Mouse (Mus musculus): ENCODE results near the gene Mvk. TPM values are rescaled to one million over a fixed set of nuclear protein-coding genes. Genes with fewer than 3 reads are reported as not detected.

The Mvk gene
- polyA plus RNA-seq, 1 experiment, result 20.8 TPM

DNA sequence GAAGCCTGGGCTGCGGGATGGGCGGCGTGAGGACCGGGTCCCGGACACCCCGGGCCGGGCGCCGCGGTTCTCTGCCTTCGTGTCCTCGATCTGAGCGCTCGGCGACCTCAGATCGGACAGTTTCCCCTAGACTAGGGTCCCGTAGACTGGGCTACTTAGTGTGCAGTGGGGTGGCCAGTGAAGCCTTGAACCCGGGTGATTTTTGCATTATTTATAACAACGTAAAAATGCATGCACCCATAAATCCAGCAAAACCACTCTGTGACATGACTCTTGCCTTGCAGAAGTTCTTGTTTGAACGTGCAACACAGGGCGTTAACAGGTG, 261 bp downstream of the Mvk start:
- H3K4me3 ChIP-seq (ENCODE audit: control insufficient read depth, insufficient read depth, low read length), result peak overlapping the region; percentile 71
- H3K36me3 ChIP-seq (ENCODE audit: control insufficient read depth, insufficient read depth, low read length), result no peaks in the 10 kb centered on the region
- no peak overlapping the region for H3K27ac ChIP-seq (ENCODE audit: control insufficient read depth, insufficient read depth, low read length)
- DNase-seq, result no peak
- H3K4me1 ChIP-seq (replicated peaks; ENCODE audit: control insufficient read depth, insufficient read depth, low read length), result peaks cover 6% of the 10 kb centered on the region
- WGBS, result under 1% methylated on average over 21 of the region's 21 CpGs
- no peak for TF ChIP-seq CTCF (IDR thresholded peaks at IDR 0.05; ENCODE audit: borderline replicate concordance, control insufficient read depth, extremely low read depth, insufficient read depth, low read length, poor library complexity)
- TF ChIP-seq POLR2A (IDR thresholded peaks at IDR 0.05; ENCODE audit: control insufficient read depth, extremely low read depth, insufficient read depth, low read length, poor library complexity), result 0 out of 2 replicates have a peak, but pooled peaks have one; percentile 13
- no peaks in the 10 kb centered on the region for H3K27me3 ChIP-seq (ENCODE audit: control insufficient read depth, insufficient read depth, low read length)

DNA sequence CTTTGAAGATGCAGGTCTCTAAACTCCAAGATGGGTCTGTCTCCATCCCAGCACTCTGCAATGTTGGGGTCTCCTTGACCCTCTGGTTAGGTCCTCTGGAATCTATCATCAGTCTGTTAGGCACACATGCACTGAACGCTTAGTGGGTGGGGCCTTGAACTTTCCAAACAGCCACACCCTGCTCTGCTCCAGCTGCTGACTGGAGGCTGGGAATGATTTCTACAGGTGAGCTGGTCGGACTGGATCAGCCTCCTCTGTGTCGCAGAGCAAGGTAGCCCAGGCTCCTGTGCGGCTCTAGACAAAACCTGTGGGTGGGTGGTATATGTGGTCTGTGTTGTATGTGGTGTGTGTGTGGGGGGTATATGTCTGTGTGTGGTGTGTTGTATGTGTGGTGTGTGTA, 4.9 kb downstream of the Mvk start:
- Histone ChIP-seq H3K27me3 (ENCODE audit: control insufficient read depth, insufficient read depth, low read length) (no peaks in the 10 kb centered on the region), H3K4me3 (ENCODE audit: control insufficient read depth, insufficient read depth, low read length) (no peak overlapping the region), H3K27ac (ENCODE audit: control insufficient read depth, insufficient read depth, low read length) (no peak overlapping the region), H3K36me3 (ENCODE audit: control insufficient read depth, insufficient read depth, low read length) (no peaks in the 10 kb centered on the region), H3K4me1 (replicated peaks; ENCODE audit: control insufficient read depth, insufficient read depth, low read length) (peaks cover 4% of the 10 kb centered on the region)
- no peak for DNase-seq
- WGBS, result 90% methylated on average over 4 of the region's 4 CpGs
- no peak for TF ChIP-seq CTCF (IDR thresholded peaks at IDR 0.05; ENCODE audit: borderline replicate concordance, control insufficient read depth, extremely low read depth, insufficient read depth, low read length, poor library complexity)
- TF ChIP-seq POLR2A (IDR thresholded peaks at IDR 0.05; ENCODE audit: control insufficient read depth, extremely low read depth, insufficient read depth, low read length, poor library complexity), result no peak

DNA sequence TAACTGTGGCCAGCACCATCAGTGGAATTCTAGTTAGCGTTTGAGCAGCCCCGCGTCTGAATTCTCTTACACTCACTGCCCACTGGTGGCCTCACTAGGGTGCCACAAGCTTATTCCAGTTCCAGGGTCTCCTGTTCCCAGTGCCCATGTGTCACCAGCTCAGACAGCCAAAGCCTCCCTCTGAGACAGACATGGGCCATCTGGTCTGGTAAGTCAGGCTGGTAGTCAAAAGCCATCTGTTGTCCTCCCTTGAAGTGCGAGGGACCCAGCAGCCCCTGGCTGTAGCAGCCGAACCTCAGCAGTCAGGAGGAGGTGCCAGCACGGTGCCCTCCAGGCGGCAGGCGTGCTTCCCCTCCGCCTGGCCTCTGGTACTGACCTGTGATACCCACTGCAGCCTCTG, 12.2 kb downstream of the Mvk start:
- no peak overlapping the region for H3K27ac ChIP-seq (ENCODE audit: control insufficient read depth, insufficient read depth, low read length)
- H3K4me3 ChIP-seq (ENCODE audit: control insufficient read depth, insufficient read depth, low read length), result no peak overlapping the region
- TF ChIP-seq POLR2A (IDR thresholded peaks at IDR 0.05; ENCODE audit: control insufficient read depth, extremely low read depth, insufficient read depth, low read length, poor library complexity) (no peak), CTCF (IDR thresholded peaks at IDR 0.05; ENCODE audit: borderline replicate concordance, control insufficient read depth, extremely low read depth, insufficient read depth, low read length, poor library complexity) (no peak)
- no peaks in the 10 kb centered on the region for H3K4me1 ChIP-seq (replicated peaks; ENCODE audit: control insufficient read depth, insufficient read depth, low read length)
- no peak for DNase-seq
- H3K27me3 ChIP-seq (ENCODE audit: control insufficient read depth, insufficient read depth, low read length), result no peaks in the 10 kb centered on the region
- H3K36me3 ChIP-seq (ENCODE audit: control insufficient read depth, insufficient read depth, low read length), result no peaks in the 10 kb centered on the region
- WGBS, result 94% methylated on average over 9 of the region's 9 CpGs

DNA sequence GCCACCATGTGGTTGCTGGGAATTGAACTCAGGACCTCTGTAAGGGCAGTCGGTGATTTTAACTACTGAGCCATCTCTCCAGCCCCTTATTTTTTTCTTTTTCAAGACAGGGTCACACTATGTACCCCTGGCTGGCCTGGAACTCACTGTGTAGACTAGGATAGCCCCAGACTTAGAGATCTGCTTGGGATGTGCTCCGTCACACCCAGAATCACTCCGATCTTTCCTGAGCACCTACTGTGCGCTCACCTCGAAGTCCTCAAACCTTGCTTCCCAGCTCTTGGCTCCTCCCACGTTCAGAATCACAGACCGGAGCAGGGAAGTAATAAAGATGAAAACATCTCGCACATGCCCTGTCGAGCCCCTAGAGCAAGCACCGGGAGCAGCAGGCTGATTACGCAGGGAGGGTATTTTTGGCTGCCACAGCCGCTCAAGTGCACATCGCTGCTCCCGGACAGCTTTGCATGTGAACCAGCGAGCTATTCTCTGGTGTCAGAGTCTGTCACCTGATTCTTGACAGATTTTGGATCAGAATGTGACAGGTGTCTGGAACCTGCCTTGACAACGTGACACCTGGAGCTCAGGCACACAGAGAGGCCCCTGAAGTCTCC, 13.0 kb downstream of the Mvk start:
- 86% methylated on average over 16 of the region's 16 CpGs for WGBS
- DNase-seq, result no peak
- H3K4me3 ChIP-seq (ENCODE audit: control insufficient read depth, insufficient read depth, low read length), result no peak overlapping the region
- H3K4me1 ChIP-seq (replicated peaks; ENCODE audit: control insufficient read depth, insufficient read depth, low read length), result peaks cover 3% of the 10 kb centered on the region
- H3K36me3 ChIP-seq (ENCODE audit: control insufficient read depth, insufficient read depth, low read length), result no peaks in the 10 kb centered on the region
- TF ChIP-seq CTCF (IDR thresholded peaks at IDR 0.05; ENCODE audit: borderline replicate concordance, control insufficient read depth, extremely low read depth, insufficient read depth, low read length, poor library complexity), result no peak
- no peak for TF ChIP-seq POLR2A (IDR thresholded peaks at IDR 0.05; ENCODE audit: control insufficient read depth, extremely low read depth, insufficient read depth, low read length, poor library complexity)
- no peak overlapping the region for H3K27ac ChIP-seq (ENCODE audit: control insufficient read depth, insufficient read depth, low read length)
- no peaks in the 10 kb centered on the region for H3K27me3 ChIP-seq (ENCODE audit: control insufficient read depth, insufficient read depth, low read length)

DNA sequence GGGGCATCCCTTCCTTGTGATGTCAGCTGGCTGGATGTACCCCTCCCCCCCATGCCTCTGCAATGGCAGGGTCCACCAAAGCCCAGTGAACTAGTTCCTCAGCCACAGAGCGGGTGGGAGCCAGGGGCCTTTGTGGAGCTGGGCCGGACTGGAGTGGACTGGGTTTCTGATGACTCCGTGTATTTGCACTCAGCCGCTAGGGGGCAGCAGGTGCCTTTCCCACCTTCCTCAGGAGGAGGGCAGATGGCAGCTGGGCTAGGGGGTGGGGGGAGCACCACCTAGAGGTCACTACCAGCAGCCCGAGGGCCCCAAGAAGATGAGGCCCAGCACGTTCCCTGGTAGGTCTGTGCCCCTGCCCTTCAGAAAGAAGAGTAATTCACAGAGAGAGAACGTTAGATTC, 17.2 kb downstream of the Mvk start:
- DNase-seq, result peak; percentile 85
- Histone ChIP-seq H3K36me3 (ENCODE audit: control insufficient read depth, insufficient read depth, low read length) (no peaks in the 10 kb centered on the region), H3K27ac (ENCODE audit: control insufficient read depth, insufficient read depth, low read length) (no peak overlapping the region), H3K4me1 (replicated peaks; ENCODE audit: control insufficient read depth, insufficient read depth, low read length) (peaks cover 36% of the 10 kb centered on the region), H3K4me3 (ENCODE audit: control insufficient read depth, insufficient read depth, low read length) (no peak overlapping the region), H3K27me3 (ENCODE audit: control insufficient read depth, insufficient read depth, low read length) (no peaks in the 10 kb centered on the region)
- TF ChIP-seq CTCF (IDR thresholded peaks at IDR 0.05; ENCODE audit: borderline replicate concordance, control insufficient read depth, extremely low read depth, insufficient read depth, low read length, poor library complexity), result peak; percentile 97
- no peak for TF ChIP-seq POLR2A (IDR thresholded peaks at IDR 0.05; ENCODE audit: control insufficient read depth, extremely low read depth, insufficient read depth, low read length, poor library complexity)
- WGBS, result 11% methylated on average over 7 of the region's 7 CpGs

DNA sequence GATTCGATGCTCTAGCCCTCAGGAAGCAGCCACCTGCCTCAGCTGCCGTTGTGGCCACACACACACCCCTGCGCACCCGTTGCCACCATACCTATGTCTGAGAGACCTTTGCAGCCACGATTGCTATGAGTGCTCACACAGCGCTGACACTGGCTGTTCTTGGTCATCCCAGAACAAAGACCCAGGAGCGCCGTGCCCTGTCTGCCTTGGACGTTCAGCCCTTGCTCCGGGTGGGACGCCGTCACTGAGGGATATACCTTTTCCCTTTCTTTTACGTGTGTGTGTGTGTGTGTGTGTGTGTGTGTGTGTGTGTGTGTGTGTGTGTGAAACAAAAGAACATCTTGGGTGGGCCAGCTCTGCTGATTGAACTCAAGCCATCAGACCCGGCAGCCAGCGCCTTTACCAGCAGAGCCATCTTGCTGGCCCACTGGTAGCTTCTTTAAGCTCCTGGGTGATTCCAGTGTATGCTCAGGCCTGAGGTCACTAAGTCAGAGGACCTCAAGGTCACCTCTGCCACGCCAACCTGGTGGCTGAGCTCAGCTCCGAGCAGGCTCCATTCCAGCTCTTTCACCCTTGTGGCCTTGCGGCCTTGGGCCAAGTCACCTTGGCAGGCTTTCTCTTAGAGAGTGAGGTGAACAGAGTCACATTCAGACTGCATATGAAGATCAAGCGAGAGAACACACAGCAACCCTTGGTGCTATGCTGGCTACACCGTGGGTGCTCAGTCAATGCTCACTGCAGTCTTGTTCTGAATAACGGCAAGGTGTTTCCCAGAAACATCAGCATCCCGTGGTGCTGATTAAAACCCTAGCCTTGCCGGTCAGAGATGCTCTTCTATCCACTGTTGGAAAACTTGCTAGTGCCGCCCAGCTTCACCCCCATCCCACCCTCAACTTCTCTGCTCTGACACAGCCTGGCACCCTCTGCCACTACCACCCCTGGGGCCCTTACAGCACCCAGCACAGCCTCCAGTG, 18.3 kb downstream of the Mvk start:
- peaks cover 39% of the 10 kb centered on the region for H3K4me1 ChIP-seq (replicated peaks; ENCODE audit: control insufficient read depth, insufficient read depth, low read length)
- no peak overlapping the region for H3K4me3 ChIP-seq (ENCODE audit: control insufficient read depth, insufficient read depth, low read length)
- WGBS, result 84% methylated on average over 24 of the region's 24 CpGs
- no peaks in the 10 kb centered on the region for H3K36me3 ChIP-seq (ENCODE audit: control insufficient read depth, insufficient read depth, low read length)
- no peaks in the 10 kb centered on the region for H3K27me3 ChIP-seq (ENCODE audit: control insufficient read depth, insufficient read depth, low read length)
- TF ChIP-seq POLR2A (IDR thresholded peaks at IDR 0.05; ENCODE audit: control insufficient read depth, extremely low read depth, insufficient read depth, low read length, poor library complexity) (no peak), CTCF (IDR thresholded peaks at IDR 0.05; ENCODE audit: borderline replicate concordance, control insufficient read depth, extremely low read depth, insufficient read depth, low read length, poor library complexity) (no peak)
- DNase-seq, result no peak
- no peak overlapping the region for H3K27ac ChIP-seq (ENCODE audit: control insufficient read depth, insufficient read depth, low read length)

Data from thymus, adult 2 months (tissue).